Mouse (Mus musculus) mouse embryonic stem cell (cell line): ENCODE data around the gene Wdr78.

Source experiments
- in situ Hi-C, 2 experiments: fragments of 300-500 bp; cut with MboI; formaldehyde crosslinking; loops; 1 replicate in 1 of 2; 3 replicates in 1 of 2; pipeline ENCODE4 v1.14.3; 2019 to 2020; ENCODE audit warnings: low sequenced_read_pairs in 2 of 2, low pct_unique_long_range_greater_than_20kb in 1 of 2, mixed read lengths in 1 of 2; ENCODE audit not compliant: unreplicated experiment in 1 of 2

The Wdr78 gene

GRCm38 (mm10) chr4:103114184-103115111, at the start of gene Wdr78, which contains the start of gene Mier1:
Gene Wdr78, minus strand, starts transcription at chr4:103114555.
Gene Mier1, plus strand, starts transcription at chr4:103114390.
- in situ Hi-C loops = no loop called here

- in situ Hi-C loops = no loop called here
These were observed 44.4 kb upstream of the Wdr78 start for GRCm38 (mm10) chr4:103158781-103159180.

- in situ Hi-C loops = no loop called here
These were observed 37.6 kb upstream of the Wdr78 start for GRCm38 (mm10) chr4:103151946-103152345.

GRCm38 (mm10) chr4:103146339-103146738, 32.0 kb upstream of the Wdr78 start:
- in situ Hi-C loops = no loop called here

GRCm38 (mm10) chr4:103136946-103137345, 22.6 kb upstream of the Wdr78 start:
- in situ Hi-C loops = no loop called here

GRCm38 (mm10) chr4:103126533-103126932, 12.2 kb upstream of the Wdr78 start:
- in situ Hi-C loops = no loop called here

- in situ Hi-C loops = no loop called here
These were observed 9.3 kb upstream of the Wdr78 start for GRCm38 (mm10) chr4:103123606-103124005.

GRCm38 (mm10) chr4:103123086-103123485, 8.7 kb upstream of the Wdr78 start:
- in situ Hi-C loops = no loop called here

DNA sequence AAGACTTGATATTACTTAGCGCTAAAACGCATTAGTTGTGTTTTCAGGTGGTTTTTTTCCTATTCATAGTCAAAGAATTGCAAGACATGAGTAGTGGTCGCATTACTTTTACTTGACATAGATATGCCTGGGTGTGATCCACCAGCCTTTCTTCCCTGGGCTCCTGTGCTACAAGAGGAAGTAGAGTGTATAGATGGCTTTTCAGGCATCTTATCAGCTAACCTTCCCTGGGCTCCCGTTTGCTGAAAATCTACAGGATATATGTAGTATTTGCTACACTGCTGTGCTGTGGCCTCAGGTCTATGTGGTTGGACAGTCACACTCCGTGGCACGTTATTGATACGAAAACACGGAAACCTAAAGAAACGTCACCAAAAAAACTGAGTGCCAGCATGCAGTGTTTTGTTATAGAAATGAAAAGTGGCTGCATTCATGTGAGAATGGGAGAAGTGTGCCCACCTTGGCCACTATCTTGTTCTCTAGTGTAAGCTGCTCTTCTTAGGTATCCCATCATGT, 6.6 kb upstream of the Wdr78 start:
- in situ Hi-C loops = no loop called here

GRCm38 (mm10) chr4:103120395-103120794, 6.0 kb upstream of the Wdr78 start:
- in situ Hi-C loops = no loop called here

DNA sequence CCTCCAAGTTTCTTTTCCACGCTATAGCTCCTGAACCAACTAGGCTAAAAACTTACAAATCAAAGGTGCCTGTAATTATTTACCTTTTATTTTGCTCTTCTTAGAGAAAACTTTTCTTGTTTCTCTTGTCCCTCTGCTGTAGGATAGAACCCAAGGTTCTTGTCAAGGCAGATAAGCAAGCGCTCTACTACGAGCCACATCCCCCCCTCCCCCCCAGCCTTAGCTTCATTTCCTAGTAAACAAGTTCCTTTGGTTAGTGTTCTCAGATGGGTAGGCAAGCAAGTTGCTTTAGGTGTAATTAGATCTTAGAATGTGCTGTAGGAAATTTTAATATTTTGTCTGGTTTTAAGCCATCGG, 5.7 kb upstream of the Wdr78 start:
- in situ Hi-C loops = no loop called here

DNA sequence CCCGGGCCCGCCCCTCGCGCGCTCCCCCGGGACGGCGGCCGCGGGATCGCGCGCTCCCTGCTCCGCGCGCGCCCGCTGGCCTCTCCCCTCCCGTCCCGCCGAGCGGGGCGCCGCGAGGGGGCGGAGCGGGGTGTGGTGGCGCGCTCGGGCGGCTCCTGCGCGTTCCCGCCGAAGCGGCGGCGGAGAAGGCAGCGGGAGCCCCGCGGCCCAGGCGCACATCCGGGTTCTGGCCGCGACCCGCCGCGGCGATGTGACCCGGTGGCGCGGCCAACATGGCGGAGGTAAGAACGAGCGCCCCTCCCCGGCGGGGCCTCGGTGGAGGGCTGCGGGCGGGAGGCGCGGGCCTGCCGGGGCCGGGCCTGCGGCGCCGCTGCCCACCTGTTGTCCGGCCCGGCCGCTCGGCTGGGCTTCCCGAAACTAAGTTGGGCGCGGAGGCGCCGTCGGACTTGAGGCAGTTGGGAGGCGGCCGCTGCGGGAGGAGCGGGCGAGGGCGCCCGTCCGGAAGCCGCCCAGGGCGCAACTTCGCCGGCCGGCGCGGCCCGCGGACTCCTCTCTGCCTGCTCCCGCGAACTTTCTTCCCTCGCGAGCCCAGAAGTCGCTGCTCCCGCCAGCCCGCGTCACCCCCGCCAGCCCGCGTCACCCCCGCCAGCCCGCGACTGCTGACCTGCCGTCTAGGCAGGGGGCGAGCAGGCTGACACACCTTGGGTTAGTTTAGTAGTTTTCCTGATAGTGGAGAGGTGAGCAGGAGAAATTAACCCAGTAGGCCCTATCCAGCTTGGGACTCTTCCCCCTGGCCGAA, 5.1 kb upstream of the Wdr78 start:
- in situ Hi-C loops = no loop called here

GRCm38 (mm10) chr4:103118888-103119228, 4.5 kb upstream of the Wdr78 start:
- in situ Hi-C loops = no loop called here

DNA sequence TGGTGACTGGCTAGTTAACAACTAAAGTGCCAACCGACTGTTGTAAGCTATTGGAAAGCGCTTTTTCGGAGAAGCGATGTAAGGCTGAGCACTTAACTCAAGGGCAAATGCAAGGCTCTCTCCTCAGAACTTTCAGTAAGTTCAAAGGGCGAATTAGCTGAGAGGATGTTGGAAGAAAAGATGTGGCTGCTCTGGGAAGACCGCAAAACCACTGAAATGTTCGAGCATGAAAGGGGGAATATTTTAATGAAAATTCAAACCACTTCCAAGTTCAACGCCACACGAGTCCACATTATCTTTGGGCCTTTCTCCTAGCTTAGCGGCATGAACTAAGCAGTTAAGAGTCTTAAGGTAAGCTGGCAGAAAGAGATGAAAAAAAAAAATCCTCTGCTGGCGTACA, 953 bp downstream of the Wdr78 start:
- in situ Hi-C loops = no loop called here

DNA sequence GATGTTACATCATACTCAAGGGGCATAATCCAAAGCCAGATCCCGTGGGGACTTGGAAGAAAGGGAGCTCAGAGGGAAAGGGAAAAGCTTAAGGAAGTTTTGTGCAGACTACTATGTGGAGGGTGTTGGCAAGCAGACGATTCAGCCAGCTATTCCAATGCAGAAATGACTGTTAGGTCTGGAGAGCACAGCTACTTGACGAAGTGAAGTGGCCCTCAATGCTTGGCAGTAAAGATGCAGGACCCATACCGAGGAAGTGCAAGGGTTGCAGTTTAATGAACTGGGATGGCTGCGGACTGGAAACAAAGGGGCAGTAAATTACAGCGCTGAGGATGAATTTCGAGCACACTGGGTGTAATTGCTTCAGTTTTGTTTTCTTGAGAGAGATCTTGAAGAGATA, 1.7 kb downstream of the Wdr78 start:
- in situ Hi-C loops = no loop called here

DNA sequence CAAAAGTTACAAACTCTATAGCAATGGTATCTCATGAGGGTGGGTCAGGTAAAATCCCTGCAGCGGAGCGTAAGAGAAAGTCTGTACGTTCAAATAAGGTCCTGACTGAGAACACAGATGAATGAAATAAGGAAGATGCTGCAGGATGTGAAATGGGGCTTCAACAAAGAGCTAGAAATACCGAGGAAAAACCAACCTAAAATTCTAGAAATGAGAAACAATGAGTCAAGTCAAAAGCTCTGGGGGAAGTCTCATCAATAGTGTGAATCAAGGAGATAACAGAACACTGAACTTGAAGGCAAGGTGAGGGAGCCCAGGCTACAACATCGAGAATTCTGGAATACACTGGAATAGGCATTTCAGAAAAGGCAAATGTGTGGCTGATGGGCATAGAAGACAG, 15.8 kb downstream of the Wdr78 start:
- in situ Hi-C loops = no loop called here

DNA sequence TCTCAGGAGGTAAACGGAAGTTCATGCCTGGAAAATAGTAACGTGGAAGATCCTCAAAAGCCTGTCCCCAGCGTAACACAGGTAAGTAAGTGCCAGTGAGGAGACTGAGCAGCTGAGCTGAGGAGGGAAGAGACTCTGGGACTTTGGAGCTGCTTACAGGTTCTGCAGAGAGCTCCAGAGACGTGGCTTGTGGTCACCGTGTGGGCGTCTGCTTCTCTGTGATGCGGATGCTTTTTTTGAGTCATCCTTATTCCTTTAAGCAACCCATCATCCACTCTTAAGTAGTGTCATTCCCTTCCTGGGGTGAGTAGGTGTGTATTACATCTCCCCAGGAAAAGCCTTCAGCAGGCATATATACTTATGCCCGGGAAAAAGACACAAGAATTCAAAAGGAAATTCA, 18.4 kb downstream of the Wdr78 start:
- in situ Hi-C loops = no loop called here

GRCm38 (mm10) chr4:103085237-103085636, 29.1 kb downstream of the Wdr78 start:
- in situ Hi-C loops = no loop called here

DNA sequence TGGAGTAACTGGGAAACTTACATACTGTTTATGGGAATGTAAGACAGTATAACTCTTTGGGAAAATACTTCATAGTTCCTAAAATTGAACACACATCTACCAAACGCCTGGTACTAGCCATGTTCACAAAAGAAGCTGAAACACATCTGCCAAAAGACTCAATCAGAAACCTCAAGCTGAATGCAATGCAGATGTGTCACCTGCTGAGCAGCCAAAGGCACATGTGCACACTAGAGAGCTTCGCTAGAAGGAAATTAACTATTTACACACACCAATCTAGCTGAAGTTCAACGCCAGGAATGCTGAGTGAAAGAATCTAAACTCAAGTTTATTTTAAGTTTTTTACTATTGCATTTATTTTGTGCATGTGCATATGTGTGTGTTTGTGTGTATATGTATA, 43.7 kb downstream of the Wdr78 start:
- in situ Hi-C loops = no loop called here
